Mouse (Mus musculus): ENCODE measurements around the gene Gm7102.
"Not testable (repeated sequence)": the region's sequence is repeated elsewhere in the genome, so short reads cannot be mapped to it uniquely, and the experiment has no call there.

Gm7102 gene

DNA sequence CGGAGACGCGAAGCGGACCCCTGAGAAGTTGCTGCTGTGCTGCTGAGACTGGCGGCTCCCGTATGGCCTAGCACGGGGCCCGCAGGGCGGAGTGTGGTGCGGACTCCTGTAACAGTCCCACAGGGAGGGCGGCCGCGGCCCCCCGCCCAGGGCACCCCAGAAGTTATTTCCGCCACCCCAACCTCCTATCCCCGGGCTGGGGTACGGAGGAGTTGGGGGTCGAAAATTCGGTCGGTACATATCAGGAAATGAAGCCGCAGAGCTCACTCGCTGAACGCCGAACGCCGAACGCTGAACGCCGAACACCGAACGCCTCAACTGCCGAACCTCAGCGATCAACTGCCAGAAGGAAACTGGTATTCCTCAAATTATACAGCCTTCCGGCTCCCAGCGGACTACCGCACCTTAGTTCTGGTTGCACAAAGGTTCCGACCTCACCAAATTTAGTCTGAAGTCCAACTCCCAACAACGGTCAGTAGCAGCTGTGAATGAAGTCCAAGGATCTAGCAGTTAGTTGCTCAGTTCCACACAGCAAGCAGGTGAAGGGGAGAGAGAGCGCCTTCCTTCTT lies at the start of gene Gm7102:
Gene Gm7102 (minus strand): TSS at position 554 of the 569 bp plus-strand sequence.
- DNase-seq (ENCODE audit: inconsistent age in 2 of 2, low spot score in 1 of 2), result peak in 1 of 2 experiments; percentile 24

DNA sequence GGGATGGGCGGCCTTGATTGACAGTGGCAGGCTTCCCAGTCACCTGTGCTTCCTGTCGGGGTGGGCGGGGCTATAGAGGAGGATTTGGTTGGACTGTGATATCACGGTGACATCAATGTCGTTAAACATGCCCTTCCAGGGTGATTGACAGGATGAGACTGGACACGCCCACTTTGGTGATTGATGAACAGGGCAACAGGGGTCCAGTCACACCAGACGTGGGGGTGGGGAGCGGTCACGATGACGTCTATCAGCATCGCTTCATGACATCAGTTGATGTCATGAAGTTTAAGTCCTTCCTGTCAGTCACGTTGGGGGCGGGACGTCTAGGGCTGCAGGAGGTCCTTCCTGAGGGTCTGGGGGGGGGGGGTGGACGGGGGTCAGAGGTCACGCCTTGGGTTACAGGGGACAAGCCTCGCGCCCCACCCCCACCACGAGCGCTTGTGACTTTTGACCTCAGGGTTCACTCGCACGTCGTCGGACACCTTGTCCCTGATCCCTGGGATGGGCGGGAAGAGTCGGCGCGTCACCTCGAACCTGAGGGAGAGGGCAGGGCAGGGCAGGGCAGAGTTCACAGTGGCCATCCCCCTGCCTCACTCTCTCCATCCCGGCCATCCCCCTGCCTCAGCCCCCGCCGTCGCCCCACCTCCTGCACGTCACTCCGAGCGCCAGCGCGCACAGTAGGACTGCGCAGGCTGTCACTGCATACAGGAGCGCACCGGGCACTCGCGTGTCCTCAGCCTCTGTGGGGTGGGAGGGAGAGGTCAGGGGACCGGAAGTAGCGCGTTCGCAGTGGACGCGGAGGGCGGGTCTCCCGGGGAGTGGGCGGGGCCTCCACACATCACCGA lies 48.8 kb upstream of the Gm7102 start:
- DNase-seq (ENCODE audit: inconsistent age in 2 of 2, low spot score in 1 of 2), result peak; percentile 44 to 47

DNA sequence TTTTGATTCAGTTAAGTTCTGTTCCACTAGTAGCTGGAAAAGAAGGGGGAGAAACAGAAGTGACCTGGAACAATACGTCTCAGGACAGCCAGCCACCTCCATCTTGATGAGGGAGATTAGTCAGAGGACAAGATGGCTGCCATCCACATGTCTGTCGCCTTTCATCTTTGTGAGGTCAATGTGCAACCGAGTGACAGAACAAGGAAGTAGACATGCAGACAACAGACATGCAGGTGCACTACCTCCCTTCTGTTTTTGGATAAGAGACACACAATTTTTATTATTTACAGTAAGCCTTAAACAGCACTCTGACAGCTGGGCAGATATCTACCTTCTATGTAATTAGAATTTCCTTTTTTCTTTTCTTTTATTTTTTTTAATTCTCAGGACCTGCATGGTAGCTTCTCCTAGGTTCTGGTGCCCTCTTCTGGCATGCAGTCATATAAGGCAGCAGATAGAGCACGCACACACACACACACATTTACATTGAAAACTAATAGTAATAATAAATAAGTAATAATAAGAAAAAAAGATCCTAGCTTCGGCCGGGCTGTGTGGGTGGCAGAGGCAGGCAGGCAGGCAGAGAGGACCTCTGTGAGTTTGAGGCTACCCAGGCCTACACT lies 47.7 kb upstream of the Gm7102 start:
- DNase-seq (ENCODE audit: inconsistent age in 2 of 2, low spot score in 1 of 2), result no peak

- peak; percentile 35 to 72 for DNase-seq (ENCODE audit: inconsistent age in 2 of 2, low spot score in 1 of 2)
Measured at GRCm38 (mm10) chr19:61207506-61207905, 31.4 kb upstream of the Gm7102 start.

- peak; percentile 47 to 88 for DNase-seq (ENCODE audit: inconsistent age in 2 of 2, low spot score in 1 of 2)
Measured at GRCm38 (mm10) chr19:61199836-61200235, 23.7 kb upstream of the Gm7102 start.

GRCm38 (mm10) chr19:61199316-61199715 lies 23.2 kb upstream of the Gm7102 start:
- peak; percentile 89 to 97 for DNase-seq (ENCODE audit: inconsistent age in 2 of 2, low spot score in 1 of 2)

DNA sequence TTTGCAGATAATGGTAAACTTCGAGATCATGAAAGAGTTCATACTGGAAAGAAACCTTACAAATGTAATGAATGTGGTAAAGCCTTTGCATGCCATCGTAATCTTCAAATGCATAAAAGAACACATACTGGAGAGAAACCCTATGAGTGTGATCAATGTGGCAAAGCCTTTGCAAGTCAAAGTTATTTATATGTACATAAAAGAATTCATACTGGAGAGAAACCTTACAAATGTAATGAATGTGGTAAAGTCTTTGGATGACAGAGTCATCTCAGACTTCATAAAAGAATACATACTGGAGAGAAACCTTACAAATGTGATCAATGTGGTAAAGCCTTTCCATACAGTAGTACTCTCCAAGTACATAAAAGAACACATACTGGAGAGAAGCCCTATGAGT lies 7.5 kb upstream of the Gm7102 start, which contains the start of gene Gm6020:
Gene Gm6020 (plus strand): TSS at position 301 of the 400 bp plus-strand sequence.
- not testable (repeated sequence) for DNase-seq (ENCODE audit: inconsistent age in 2 of 2, low spot score in 1 of 2)

- peak; percentile 12 to 69 for DNase-seq (ENCODE audit: inconsistent age in 2 of 2, low spot score in 1 of 2)
Measured at GRCm38 (mm10) chr19:61151701-61152420, 24.2 kb downstream of the Gm7102 start.

DNA sequence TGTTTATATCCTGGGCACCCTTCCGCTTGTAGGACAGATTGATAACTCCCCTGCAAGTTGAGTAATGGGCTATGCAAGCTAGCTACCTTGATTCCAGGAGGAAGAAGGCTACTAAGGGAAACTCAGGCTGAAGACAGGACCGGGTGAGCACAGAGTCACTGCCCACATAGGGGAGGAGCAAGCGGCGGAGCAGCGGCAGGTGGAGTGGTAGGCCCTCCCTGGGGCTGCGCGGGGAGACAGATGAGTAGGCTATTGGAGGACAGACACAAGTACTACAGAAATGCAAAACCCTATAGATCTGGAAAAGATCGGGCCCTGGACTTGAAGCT lies 24.8 kb downstream of the Gm7102 start:
- DNase-seq (ENCODE audit: inconsistent age in 2 of 2, low spot score in 1 of 2), result peak; percentile 37 to 69

DNA sequence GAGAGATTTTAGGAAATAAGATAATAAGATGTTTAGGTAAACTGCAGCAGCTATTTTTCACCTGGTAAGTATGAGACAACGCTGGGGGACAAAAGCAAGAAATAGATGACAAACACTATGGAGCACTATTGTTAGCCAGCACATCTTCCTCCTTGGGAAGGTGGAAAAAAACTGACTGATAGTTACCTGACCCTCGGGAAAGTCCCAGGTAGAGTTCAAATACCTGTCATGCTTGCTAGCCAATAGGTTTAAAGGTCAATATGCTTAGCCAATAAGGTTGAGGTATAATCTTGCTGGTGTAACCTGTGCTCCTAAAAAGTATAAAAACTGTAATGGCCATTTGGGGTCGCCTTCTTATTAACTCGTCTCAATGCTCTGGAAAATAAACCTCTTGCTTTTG lies 34.8 kb downstream of the Gm7102 start:
- no peak for DNase-seq (ENCODE audit: inconsistent age in 2 of 2, low spot score in 1 of 2)

GRCm38 (mm10) chr19:61140342-61141206 lies 35.5 kb downstream of the Gm7102 start, which contains the start of gene Zfp950:
Gene Zfp950, minus strand, starts transcription at chr19:61140840.
- DNase-seq (ENCODE audit: inconsistent age in 2 of 2, low spot score in 1 of 2), result peak; percentile 90 to 96

DNA sequence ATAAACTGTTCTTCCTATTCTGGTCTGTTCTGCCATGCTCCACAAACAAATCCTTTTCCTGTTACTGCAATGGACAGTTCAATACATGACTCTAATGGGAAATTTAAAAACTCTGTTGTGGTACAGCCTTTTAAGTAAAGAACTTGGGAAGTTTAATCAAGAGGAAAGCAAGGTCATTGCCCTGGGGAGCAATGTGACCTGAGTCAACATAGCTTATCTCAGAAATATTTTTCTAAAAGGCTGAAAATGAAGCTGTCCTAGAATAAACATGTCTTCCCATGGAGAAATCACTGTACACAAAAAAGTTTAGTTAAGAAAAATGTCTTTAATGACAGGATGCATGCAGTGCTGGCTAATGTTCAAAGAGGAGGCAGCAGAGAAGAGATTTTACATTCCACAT lies 37.5 kb downstream of the Gm7102 start:
- peak in 1 of 2 experiments; percentile 73 for DNase-seq (ENCODE audit: inconsistent age in 2 of 2, low spot score in 1 of 2)

- no peak for DNase-seq (ENCODE audit: inconsistent age in 2 of 2, low spot score in 1 of 2)
Measured at GRCm38 (mm10) chr19:61131096-61131495, 45.0 kb downstream of the Gm7102 start.

Data from adrenal gland, adult (tissue).